ENCODE assay signal across 24 mouse cellular contexts in genomic region chr16:18122740-18123139, GRCm38 (mm10). TPM values are rescaled to one million over a fixed set of nuclear protein-coding genes. Genes with fewer than 3 reads are reported as not detected.
DNase-seq lines count a peak whose midpoint lies in the region; ATAC-seq lines count a peak whose summit lies in the region.
"Had no signal": no experiment of that assay in that cellular context is flagged by ENCODE, and none has a peak within 500 bp of the region (broad histone marks: within the 10 kb centered on the region; RNA-seq: fewer than 3 reads in every experiment).

No protein-coding gene starts in this region.

- peaks cover under 1% of the 10 kb centered on the region for H3K4me1 ChIP-seq in liver, embryonic 16.5 days (ENCODE audit: control insufficient read depth, low read depth, low read length)

- no peak overlapping the region for H3K4me2 ChIP-seq in liver, embryonic 16.5 days (ENCODE audit: low read depth, low read length)
- H3K4me2 ChIP-seq: forebrain, embryonic 13.5 days; heart, embryonic 13.5 days; hindbrain, embryonic 14.5 days had no signal

- no peak overlapping the region for H3K27ac ChIP-seq in liver, embryonic 16.5 days (ENCODE audit: low read length)
- H3K27ac ChIP-seq: forebrain, embryonic 10.5 days; forebrain, embryonic 13.5 days; heart, adult 2 months; heart, embryonic 10.5 days; heart, embryonic 13.5 days; hindbrain, embryonic 14.5 days; hindbrain, postnatal 0 days had no signal

- H3K9ac ChIP-seq in liver, embryonic 16.5 days (ENCODE audit: low read depth, low read length), result no peak overlapping the region
- H3K9ac ChIP-seq: forebrain, embryonic 13.5 days; heart, embryonic 13.5 days; hindbrain, embryonic 14.5 days had no signal

- no peaks in the 10 kb centered on the region for H3K9me3 ChIP-seq in liver, embryonic 16.5 days (replicated peaks; ENCODE audit: control insufficient read depth, low read length)
- H3K9me3 ChIP-seq: forebrain, embryonic 10.5 days; forebrain, embryonic 13.5 days; heart, embryonic 10.5 days; heart, embryonic 13.5 days had no signal

- peak; percentile 26 to 38 for DNase-seq in cerebellum, adult 18-20 months
- no peak for DNase-seq in liver
- DNase-seq in cerebellum, adult 9-11 months, result peak; percentile 67
- no peak for DNase-seq in urinary bladder, adult 18-20 months (ENCODE audit: low spot score in 2 of 2)
- DNase-seq: adrenal gland, adult 2 months; adrenal gland, postnatal 25 days; gastrocnemius, postnatal 10 days; gastrocnemius, postnatal 36 days; heart, adult 2 months; heart, postnatal 14 days; heart, postnatal 4 days; kidney, adult 18-20 months had no signal

- peaks cover 18% of the 10 kb centered on the region for H3K27me3 ChIP-seq in liver, embryonic 16.5 days (ENCODE audit: control insufficient read depth, insufficient read depth, low read depth, low read length)

- no peak for ATAC-seq in cerebellum, adult (ENCODE audit: insufficient number of reproducible peaks, low FRiP score, low TSS enrichment)
- peak; percentile 55; the same call in 1 of the 2 replicates for ATAC-seq in liver, embryonic 16.5 days (ENCODE audit: low read depth)
- ATAC-seq: CD4-positive, CD25-positive, alpha-beta regulatory T cell, adult 4 months; forebrain, embryonic 13.5 days; forebrain, embryonic 16.5 days; hindbrain, postnatal 0 days; inflammation-experienced regulatory T-cells, adult 6 months; intestine, embryonic 16.5 days had no signal

- H3K36me3 ChIP-seq in liver, embryonic 16.5 days (ENCODE audit: control insufficient read depth, insufficient read depth), result no peaks in the 10 kb centered on the region
- H3K36me3 ChIP-seq: forebrain, embryonic 10.5 days; heart, embryonic 10.5 days; heart, embryonic 13.5 days had no signal

- H3K4me3 ChIP-seq in liver, embryonic 16.5 days (ENCODE audit: low read depth, low read length), result no peak overlapping the region
- H3K4me3 ChIP-seq: forebrain, embryonic 10.5 days; forebrain, embryonic 13.5 days; heart, adult 2 months; heart, embryonic 10.5 days; heart, embryonic 13.5 days had no signal

- 66% methylated on average over 2 of the region's 2 CpGs for WGBS in liver, embryonic 16.5 days (ENCODE audit: insufficient replicate concordance)

RNA-seq across cellular contexts. Expression of gene Rtn4r, which starts 4.7 kb away (rescaled TPM):
- 0.11 and 0.15 TPM in 2 replicates for polyA plus RNA-seq in liver, embryonic 16.5 days (2015; fragmentation: Nextera tagmentation; extraction: Ambion mirVana)
- polyA plus RNA-seq: CD4-positive, CD25-positive, alpha-beta regulatory T cell, adult 4 months; inflammation-experienced regulatory T-cells, adult 6 months had no signal

RNA-seq across cellular contexts. Expression of gene Prodh, which starts 32.7 kb away (rescaled TPM):
- 2.2 and 2.3 TPM in 2 replicates for polyA plus RNA-seq in liver, embryonic 16.5 days (2015; fragmentation: Nextera tagmentation; extraction: Ambion mirVana)

Comparison
In these comparisons a context has a peak if more than half of its experiments do, and no peak if none do; other contexts are left out.
1. DNase-seq: peak in cerebellum, adult 18-20 months (2 of 2) and cerebellum, adult 9-11 months (single experiment); none in liver (single experiment) and urinary bladder, adult 18-20 months (0 of 2).